Mouse (Mus musculus): ENCODE measurements at regions not wholly inside any gene's neighbourhood (a gene's known extent, or its start where the extent isn't known, plus 50 kb on each side); places are given as distances from the start of the nearest gene placed in this dataset.
A peak's percentile ranks its signal among the peaks of the same experiment; 100 is the strongest.
"Not testable (repeated sequence)": the region's sequence is repeated elsewhere in the genome, so short reads cannot be mapped to it uniquely, and the experiment has no call there.

GRCm38 (mm10) chr16:76958597-76959392 is 54.7 kb upstream of the Usp25 start:
- DNase-seq (ENCODE audit: low spot score in 2 of 2), result no peak

GRCm38 (mm10) chr16:76957491-76957890 is 56.0 kb upstream of the Usp25 start:
- DNase-seq (ENCODE audit: low spot score in 2 of 2), result no peak

GRCm38 (mm10) chr16:76957090-76957489 is 56.4 kb upstream of the Usp25 start:
- no peak for DNase-seq (ENCODE audit: low spot score in 2 of 2)

GRCm38 (mm10) chr16:76950836-76951486 is 62.5 kb upstream of the Usp25 start:
- DNase-seq (ENCODE audit: low spot score in 2 of 2), result peak; percentile 50 to 58

GRCm38 (mm10) chr16:76947011-76947410 is 66.5 kb upstream of the Usp25 start:
- DNase-seq (ENCODE audit: low spot score in 2 of 2), result no peak

GRCm38 (mm10) chr16:76938128-76938527 is 75.4 kb upstream of the Usp25 start:
- no peak for DNase-seq (ENCODE audit: low spot score in 2 of 2)

GRCm38 (mm10) chr16:76927901-76928300 is 85.6 kb upstream of the Usp25 start:
- DNase-seq (ENCODE audit: low spot score in 2 of 2), result no peak

GRCm38 (mm10) chr16:76920137-76920536 is 93.4 kb upstream of the Usp25 start:
- not testable (repeated sequence) for DNase-seq (ENCODE audit: low spot score in 2 of 2)

GRCm38 (mm10) chr16:76918598-76918997 is 94.9 kb upstream of the Usp25 start:
- DNase-seq (ENCODE audit: low spot score in 2 of 2), result no peak

GRCm38 (mm10) chr16:76914311-76914710 is 99.2 kb upstream of the Usp25 start:
- no peak for DNase-seq (ENCODE audit: low spot score in 2 of 2)

- DNase-seq (ENCODE audit: low spot score in 2 of 2), result no peak
Observed at GRCm38 (mm10) chr16:76905205-76905996, 108.1 kb upstream of the Usp25 start.

- DNase-seq (ENCODE audit: low spot score in 2 of 2), result peak; percentile 25 to 54
Observed at GRCm38 (mm10) chr16:76899083-76899482, 114.4 kb upstream of the Usp25 start.

- no peak for DNase-seq (ENCODE audit: low spot score in 2 of 2)
Observed at GRCm38 (mm10) chr16:76896305-76896704, 117.2 kb upstream of the Usp25 start.

GRCm38 (mm10) chr16:76895781-76896180 is 117.7 kb upstream of the Usp25 start:
- no peak for DNase-seq (ENCODE audit: low spot score in 2 of 2)

GRCm38 (mm10) chr16:76878576-76878975 is 134.9 kb upstream of the Usp25 start:
- no peak for DNase-seq (ENCODE audit: low spot score in 2 of 2)

- DNase-seq (ENCODE audit: low spot score in 2 of 2), result no peak
Observed at GRCm38 (mm10) chr16:76875397-76876018, 138.0 kb upstream of the Usp25 start.

GRCm38 (mm10) chr16:76866465-76866802 is 147.1 kb upstream of the Usp25 start:
- no peak for DNase-seq (ENCODE audit: low spot score in 2 of 2)

- DNase-seq (ENCODE audit: low spot score in 2 of 2), result peak; percentile 48 to 56
Observed at GRCm38 (mm10) chr16:76865731-76866464, 147.6 kb upstream of the Usp25 start.

GRCm38 (mm10) chr16:76864392-76864791 is 149.1 kb upstream of the Usp25 start:
- DNase-seq (ENCODE audit: low spot score in 2 of 2), result no peak

- DNase-seq (ENCODE audit: low spot score in 2 of 2), result no peak
Observed at GRCm38 (mm10) chr16:76855797-76856196, 157.7 kb upstream of the Usp25 start.

- no peak for DNase-seq (ENCODE audit: low spot score in 2 of 2)
Observed at GRCm38 (mm10) chr16:76851396-76851795, 162.1 kb upstream of the Usp25 start.
